Mouse (Mus musculus): ENCODE measurements around the gene Tlnrd1. TPM values are rescaled to one million over a fixed set of nuclear protein-coding genes. Genes with fewer than 3 reads are reported as not detected.

Gene Tlnrd1
- polyA plus RNA-seq (2014; fragmentation: Illumina TruSeq; extraction: RNeasy Lipid Tissue Mini Kit (QIAGEN cat#74804); ENCODE audit: low read depth, low replicate concordance), result 5.3 TPM

DNA sequence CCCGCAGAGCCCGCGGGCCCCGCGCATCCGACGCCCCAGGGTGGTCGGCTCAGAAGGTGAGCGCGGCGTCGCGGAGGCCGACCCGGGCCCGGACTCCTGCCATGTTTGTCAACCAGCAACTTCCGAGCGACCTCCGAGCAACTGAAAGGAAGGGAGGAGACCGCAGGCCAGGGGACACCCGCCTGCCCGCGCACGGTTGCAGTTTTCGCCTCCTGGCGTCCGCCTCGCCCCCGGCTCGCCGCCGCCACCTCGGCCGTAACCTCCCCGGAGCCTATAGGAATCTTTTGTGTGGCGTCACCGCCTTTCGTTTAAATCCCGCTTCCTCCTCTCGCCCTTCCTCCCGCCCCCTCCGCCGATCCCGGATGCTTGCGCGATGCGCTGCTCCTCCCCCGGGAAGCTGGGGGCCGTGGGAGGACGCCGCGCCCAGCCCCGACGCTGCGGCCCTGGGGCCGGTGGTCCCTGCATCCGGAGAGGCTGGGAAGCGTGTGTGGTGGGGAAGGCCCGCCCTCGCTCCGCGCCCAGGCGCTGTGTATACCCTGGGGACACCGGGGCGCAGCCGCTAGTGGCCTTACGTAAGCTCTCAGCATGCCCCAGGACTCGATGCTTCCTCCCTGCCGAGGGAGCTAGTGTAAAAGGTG lies at the start of gene Tlnrd1, which contains the start of gene Mesd:
Gene Tlnrd1, minus strand, starts transcription at position 285 of the 638 bp plus-strand sequence.
Gene Mesd, plus strand, starts transcription at position 446 of the 638 bp plus-strand sequence.

Other genes with a start within 250 kb of the Tlnrd1 start
- 6.7 TPM for gene Il16, start 138.6 kb downstream of the Tlnrd1 start, polyA plus RNA-seq (2014; fragmentation: Illumina TruSeq; extraction: RNeasy Lipid Tissue Mini Kit (QIAGEN cat#74804); ENCODE audit: low read depth, low replicate concordance)
- gene Cfap161, start 89.4 kb downstream of the Tlnrd1 start, polyA plus RNA-seq (2014; fragmentation: Illumina TruSeq; extraction: RNeasy Lipid Tissue Mini Kit (QIAGEN cat#74804); ENCODE audit: low read depth, low replicate concordance), result not detected
- gene Mesd, start 161 bp upstream of the Tlnrd1 start, polyA plus RNA-seq (2014; fragmentation: Illumina TruSeq; extraction: RNeasy Lipid Tissue Mini Kit (QIAGEN cat#74804); ENCODE audit: low read depth, low replicate concordance), result 47.2 TPM
- 0.10 TPM for gene Cemip, start 202.2 kb upstream of the Tlnrd1 start, polyA plus RNA-seq (2014; fragmentation: Illumina TruSeq; extraction: RNeasy Lipid Tissue Mini Kit (QIAGEN cat#74804); ENCODE audit: low read depth, low replicate concordance)